Mouse (Mus musculus) limb, embryonic 14.5 days (tissue): ENCODE data around the gene Coro6. TPM values are rescaled to one million over a fixed set of nuclear protein-coding genes. Genes with fewer than 3 reads are reported as not detected.

Source experiments
- ATAC-seq: fragments of 200-750 bp; cut with Nextera tagmentation; 2 replicates; pipeline ENCODE4 v1.8.0; 2017; ENCODE audit warnings: low read depth, moderate number of reproducible peaks, moderate TSS enrichment; ENCODE audit not compliant: low FRiP score
- DNase-seq: peaks from one replicate; pipeline ENCODE4 v3.0.0-alpha.2; 2015; ENCODE audit warnings: low spot score
- H3K27ac ChIP-seq: fragments of 300-500 bp; sonication (generic); replicated peaks from 2 replicates; pipeline ENCODE4 v1.5.1; 2014; ENCODE audit warnings: low read depth, mild to moderate bottlenecking, low read length, moderate library complexity, mixed read lengths
- H3K27me3 ChIP-seq: fragments of 300-500 bp; sonication (generic); 2 replicates; pipeline ENCODE4 v1.6.1; 2014; ENCODE audit warnings: low read length, mixed read lengths; ENCODE audit not compliant: control insufficient read depth, insufficient read depth
- H3K36me3 ChIP-seq: fragments of 300-500 bp; sonication (generic); 2 replicates; pipeline ENCODE4 v1.6.1; 2014; ENCODE audit warnings: mild to moderate bottlenecking, low read length, moderate library complexity, mixed read lengths; ENCODE audit not compliant: control insufficient read depth, insufficient read depth
- H3K4me1 ChIP-seq: fragments of 300-500 bp; sonication (generic); 2 replicates; pipeline ENCODE4 v1.6.1; 2014; ENCODE audit warnings: antibody characterized with exemption, low read length, mixed read lengths; ENCODE audit not compliant: control insufficient read depth, insufficient read depth
- H3K4me2 ChIP-seq: fragments of 300-500 bp; sonication (generic); replicated peaks from 2 replicates; pipeline ENCODE4 v1.6.1; 2014; ENCODE audit warnings: low read depth, mild to moderate bottlenecking, low read length, moderate library complexity; ENCODE audit not compliant: severe bottlenecking
- H3K4me3 ChIP-seq: fragments of 300-500 bp; sonication (generic); replicated peaks from 2 replicates; pipeline ENCODE4 v1.5.1; 2014; ENCODE audit warnings: low read length
- H3K9ac ChIP-seq: fragments of 300-500 bp; sonication (generic); 2 replicates; pipeline ENCODE4 v1.6.1; 2014; ENCODE audit warnings: mild to moderate bottlenecking, low read depth, low read length, moderate library complexity; ENCODE audit not compliant: severe bottlenecking
- H3K9me3 ChIP-seq: fragments of 300-500 bp; sonication (generic); 2 replicates; pipeline ENCODE4 v1.6.1; 2016; ENCODE audit warnings: low read length; ENCODE audit not compliant: control insufficient read depth
- POLR2A ChIP-seq: fragments of 200-500 bp; IDR thresholded peaks from 2 replicates; pipeline ENCODE4 v1.8.0; 2012; ENCODE audit warnings: inconsistent platforms, mild to moderate bottlenecking, moderate library complexity, borderline replicate concordance; ENCODE audit not compliant: insufficient read depth, insufficient read length; ENCODE audit errors: extremely low read depth
- WGBS: fragments of 180-500 bp; shearing (Covaris S2); extraction: QIAGEN DNeasy Blood & Tissue Kit; methylation state at CpG from one replicate; pipeline ENCODE4 v1.1.7; 2014; 5-methylcytosine and 5-hydroxymethylcytosine counted together
- polyA plus RNA-seq, 2 experiments: library from polyadenylated mRNA; depleted of rRNA in 1 of 2; stranded (reverse) in 1 of 2; unstranded in 1 of 2; fragments of >200 nt; fragmentation: Nextera tagmentation in 1 of 2; extraction: Ambion mirVana in 1 of 2; gene quantifications; 2 replicates each; pipeline versions ENCODE4 v1.2.1 to v1.2.3; 2012 to 2014

Gene Coro6
- 10.3 and 10.5 TPM in 2 replicates for polyA plus RNA-seq (2012; rRNA removed)
- polyA plus RNA-seq (2014; fragmentation: Nextera tagmentation; extraction: Ambion mirVana): 1.5 and 2.3 TPM in 2 replicates

DNA sequence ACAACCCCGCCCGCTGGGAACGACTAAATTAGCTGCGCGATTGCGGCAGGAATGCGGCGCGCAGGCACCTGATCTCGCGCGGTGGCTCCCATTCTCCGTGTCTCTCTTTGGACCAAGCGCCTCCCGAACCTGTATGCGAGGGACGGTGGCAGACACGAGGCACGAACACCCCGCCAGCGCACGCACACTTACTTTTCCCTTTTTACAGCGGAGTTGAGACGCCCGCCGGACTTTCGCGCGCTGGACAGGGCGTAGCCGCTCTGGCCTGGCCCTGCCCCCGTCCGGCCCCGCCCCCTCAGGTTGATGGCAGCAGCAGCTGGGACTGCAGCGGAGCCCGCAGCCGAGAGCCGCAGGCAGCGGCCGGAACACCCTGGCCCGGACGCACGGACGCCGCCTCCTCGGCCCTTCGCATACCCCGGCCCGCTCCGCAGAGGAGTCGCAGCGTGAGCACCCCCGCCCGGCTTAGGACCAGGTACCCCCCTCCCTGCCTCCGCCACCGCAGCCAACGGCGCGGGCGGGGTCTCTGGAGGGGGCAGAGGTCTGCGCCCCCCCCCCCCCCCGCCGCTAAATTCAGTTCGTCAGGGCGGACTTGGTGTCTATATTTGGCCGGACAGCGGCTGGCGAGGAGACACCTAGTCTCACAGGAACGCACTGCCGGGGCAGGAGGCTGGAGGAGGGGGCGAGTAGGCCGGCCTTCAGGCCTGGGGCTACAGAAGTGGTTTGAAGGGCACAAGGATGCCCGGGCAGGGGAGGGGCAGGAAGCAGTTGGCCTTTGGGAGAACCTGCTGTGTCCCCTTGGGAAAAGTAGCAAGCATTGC, at the start of gene Coro6:
Coro6 (plus strand) TSS at position 129 of the 818 bp plus-strand sequence.
- peak within 1 kb of the TSS; percentile 53 for H3K9ac ChIP-seq
- peak; percentile 78 for ATAC-seq
- peak within 1 kb of the TSS; percentile 100 for H3K4me2 ChIP-seq
- peaks cover 9% of the 10 kb centered on the region; the same call in 1 of the 2 replicates for H3K4me1 ChIP-seq
- no peaks in the 10 kb centered on the region for H3K9me3 ChIP-seq
- no peaks in the 10 kb centered on the region for H3K36me3 ChIP-seq
- no peak for DNase-seq
- H3K27me3 ChIP-seq: peaks cover 58% of the 10 kb centered on the region
- no peak for TF ChIP-seq POLR2A
- H3K27ac ChIP-seq: no peak within 1 kb of the TSS
- 2% methylated on average over 60 of the region's 73 CpGs for WGBS
- H3K4me3 ChIP-seq: peak within 1 kb of the TSS; percentile 55

DNA sequence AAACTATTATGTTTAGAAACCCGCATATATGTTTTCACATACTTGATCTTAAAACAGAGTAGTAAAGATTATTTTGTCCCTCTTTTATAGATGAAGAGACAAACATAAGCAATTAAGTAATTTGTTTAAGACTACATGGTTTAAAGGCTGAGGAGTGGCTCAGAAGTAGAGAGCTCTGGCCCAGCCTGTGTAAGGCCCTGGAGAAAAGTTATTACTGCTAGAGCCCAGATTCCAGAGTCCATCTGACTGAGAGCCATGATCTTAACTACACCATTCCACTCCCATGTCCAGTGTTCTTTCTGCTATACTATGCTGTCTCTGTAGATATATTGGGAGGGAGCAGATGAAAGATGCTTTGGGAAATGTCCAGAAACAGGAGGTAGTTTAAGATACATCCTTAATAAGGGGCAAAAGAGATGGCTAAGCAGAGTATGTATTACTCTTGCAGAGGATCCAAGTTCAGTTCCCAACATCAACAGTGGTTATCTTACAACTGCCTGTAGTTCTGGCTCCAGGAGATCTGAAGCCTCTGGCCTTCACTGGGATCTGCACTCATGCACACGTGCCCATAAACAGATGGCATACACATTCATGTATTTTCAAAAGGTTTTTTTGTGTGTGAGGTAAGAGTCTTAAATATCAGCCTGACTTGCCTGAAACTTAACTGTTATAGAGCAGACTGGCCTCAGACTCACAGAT, 47.9 kb upstream of the Coro6 start:
- WGBS: 81% methylated on average over 2 of the region's 2 CpGs
- TF ChIP-seq POLR2A: no peak
- no peak for DNase-seq

DNA sequence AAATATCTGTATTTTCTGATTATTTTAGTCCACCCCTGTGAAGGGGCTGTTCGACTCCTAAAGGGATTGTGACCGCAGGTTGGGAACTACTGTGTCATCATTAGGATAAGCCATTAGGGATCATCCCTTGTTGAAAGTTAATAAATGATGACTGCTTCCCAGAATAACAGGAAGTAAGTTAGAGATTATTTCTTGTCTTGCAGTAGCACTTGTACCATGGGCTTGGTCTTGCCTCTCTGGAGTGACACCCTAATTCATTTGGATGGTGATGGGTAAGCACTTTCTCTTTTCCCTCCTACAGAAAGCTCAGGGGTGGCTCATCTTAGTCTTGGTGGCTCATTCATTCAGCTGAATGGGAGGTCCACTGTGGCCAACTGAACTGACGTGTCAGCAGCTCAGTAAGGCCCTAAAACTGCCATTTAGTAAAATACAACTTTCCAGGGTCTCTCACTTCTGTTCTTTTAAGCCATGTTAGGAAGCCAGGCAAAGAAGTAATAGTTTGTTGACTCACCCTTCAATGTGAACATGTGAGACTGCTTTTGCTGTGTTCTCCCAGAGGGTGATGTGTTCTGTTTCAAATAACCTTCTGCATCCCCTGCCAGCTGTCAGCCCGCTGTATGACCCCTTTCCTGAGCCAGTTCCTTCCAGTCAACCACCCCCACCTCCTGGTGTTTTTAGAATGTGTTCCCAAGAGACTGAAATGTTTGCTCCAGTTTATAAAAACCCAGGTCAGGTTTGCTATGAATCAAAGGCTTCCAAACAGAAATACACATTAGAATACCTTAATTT, 45.8 kb upstream of the Coro6 start:
- H3K4me2 ChIP-seq: no peak overlapping the region
- no peaks in the 10 kb centered on the region for H3K9me3 ChIP-seq

More for the DNA sequence above, 47.9 kb upstream of the Coro6 start:
- H3K9ac ChIP-seq: no peak overlapping the region
- no peak overlapping the region for H3K27ac ChIP-seq
- no peak overlapping the region for H3K4me3 ChIP-seq
- no peak for ATAC-seq
- no peak overlapping the region for H3K4me2 ChIP-seq
- H3K36me3 ChIP-seq: no peaks in the 10 kb centered on the region
- H3K9me3 ChIP-seq: no peaks in the 10 kb centered on the region
- H3K27me3 ChIP-seq: no peaks in the 10 kb centered on the region
- 0 out of 2 replicates have a peak, but pooled peaks cover 4% of the 10 kb centered on the region for H3K4me1 ChIP-seq

DNA sequence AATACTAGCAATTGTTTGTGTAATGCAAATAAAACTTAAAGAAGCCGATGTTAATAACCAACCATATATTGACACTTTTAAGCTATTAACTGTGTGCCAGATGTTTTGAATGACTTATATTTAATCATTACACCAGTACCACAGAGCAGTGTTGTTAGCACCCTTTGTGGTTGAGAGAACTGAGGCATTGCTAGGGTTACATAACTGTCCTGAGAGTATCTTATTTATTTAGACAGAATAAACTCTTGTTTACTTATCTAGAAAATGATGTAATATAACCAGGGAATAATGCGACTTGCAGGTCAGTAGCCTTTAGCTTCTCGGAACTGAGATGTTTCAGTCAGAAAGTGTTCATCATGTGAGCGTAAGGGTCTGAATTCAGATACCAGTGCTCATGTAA, 44.2 kb upstream of the Coro6 start:
- no peak for DNase-seq
- Histone ChIP-seq H3K9ac (no peak overlapping the region), H3K27me3 (no peaks in the 10 kb centered on the region), H3K4me2 (no peak overlapping the region), H3K4me1 (0 out of 2 replicates have a peak, but pooled peaks cover 4% of the 10 kb centered on the region), H3K4me3 (no peak overlapping the region), H3K27ac (no peak overlapping the region), H3K9me3 (no peaks in the 10 kb centered on the region), H3K36me3 (no peaks in the 10 kb centered on the region)
- 91% methylated on average over 4 of the region's 4 CpGs for WGBS
- ATAC-seq: no peak
- TF ChIP-seq POLR2A: no peak

More for the DNA sequence above, 45.8 kb upstream of the Coro6 start:
- Histone ChIP-seq H3K36me3 (no peaks in the 10 kb centered on the region), H3K4me3 (no peak overlapping the region), H3K4me1 (0 out of 2 replicates have a peak, but pooled peaks cover 4% of the 10 kb centered on the region), H3K9ac (no peak overlapping the region), H3K27me3 (no peaks in the 10 kb centered on the region), H3K27ac (no peak overlapping the region)
- DNase-seq (peak; percentile 14), ATAC-seq (no peak)
- 60% methylated on average over 4 of the region's 4 CpGs for WGBS
- no peak for TF ChIP-seq POLR2A

DNA sequence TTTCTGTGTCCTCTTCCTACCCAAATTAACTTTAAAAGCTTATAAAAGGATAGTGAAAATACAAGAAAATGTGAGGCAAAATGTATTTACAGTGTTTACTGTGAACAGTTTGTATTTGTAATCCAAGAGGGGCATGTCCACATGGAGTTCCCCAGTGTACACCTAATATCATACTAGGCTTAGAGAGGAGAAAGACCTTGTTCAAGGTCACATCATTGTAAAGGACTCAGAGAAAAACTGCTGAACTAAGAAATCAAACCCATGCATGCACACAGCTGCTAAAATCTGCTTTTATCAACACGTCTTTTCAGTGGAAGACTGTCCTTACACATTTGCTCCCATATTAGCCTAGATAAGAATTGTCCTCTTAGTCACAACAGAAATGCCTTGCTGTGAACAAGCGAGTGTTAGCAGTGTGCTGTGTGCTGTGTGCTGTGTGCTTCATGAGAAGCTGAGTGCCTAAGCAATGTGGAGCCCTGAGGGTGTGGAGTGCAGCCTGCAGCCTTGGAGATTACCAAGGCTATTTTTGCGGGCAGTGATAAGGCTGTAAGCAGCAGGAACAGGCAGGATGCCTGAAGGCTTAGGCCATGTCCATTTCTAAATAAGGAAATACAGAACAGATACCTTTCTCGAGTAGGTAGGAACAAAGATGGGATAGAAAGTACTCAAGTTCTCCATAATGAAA, 38.9 kb upstream of the Coro6 start:
- Histone ChIP-seq H3K9me3 (no peaks in the 10 kb centered on the region), H3K27ac (no peak overlapping the region), H3K9ac (no peak overlapping the region), H3K4me3 (no peak overlapping the region), H3K4me1 (no peaks in the 10 kb centered on the region), H3K27me3 (no peaks in the 10 kb centered on the region), H3K36me3 (peaks cover 9% of the 10 kb centered on the region; the same call in 1 of the 2 replicates), H3K4me2 (no peak overlapping the region)
- ATAC-seq: no peak
- no peak for TF ChIP-seq POLR2A
- WGBS: 83% methylated on average over 4 of the region's 4 CpGs
- no peak for DNase-seq
